Mouse (Mus musculus) liver, embryonic 14.5 days (tissue): ENCODE data around the gene Acta1.

Source experiments
- CTCF ChIP-seq: IDR thresholded peaks from 2 replicates; pipeline ENCODE4 v1.5.1; 2016; ENCODE audit warnings: antibody characterized with exemption, low read depth, control low read depth
- EP300 ChIP-seq: IDR thresholded peaks from 2 replicates; pipeline ENCODE4 v1.6.1; 2016; ENCODE audit warnings: antibody characterized with exemption, low read depth

- TF ChIP-seq CTCF, result no peak
- TF ChIP-seq EP300, result no peak
These were observed 31.1 kb upstream of the Acta1 start for GRCm38 (mm10) chr8:123925671-123926070.
